Mouse (Mus musculus) C2C12 (cell line): ENCODE data around the gene Cfap44.

ENCODE experiments used
- CTCF ChIP-seq: IDR thresholded peaks from one replicate; pipeline ENCODE4 v1.5.1; 2011; ENCODE audit not compliant: control insufficient read depth, insufficient read depth, insufficient read length
- FOSL1 ChIP-seq: IDR thresholded peaks from one replicate; pipeline ENCODE4 v1.8.0; 2011; ENCODE audit warnings: mild to moderate bottlenecking, low read length; ENCODE audit not compliant: poor library complexity, insufficient read depth, severe bottlenecking
- MAX ChIP-seq: IDR thresholded peaks from one replicate; pipeline ENCODE4 v1.6.1; 2011; ENCODE audit warnings: mild to moderate bottlenecking, control low read depth

GRCm38 (mm10) chr16:44502325-44502724 is 107.7 kb downstream of the Cfap44 start:
- TF ChIP-seq CTCF (no peak), FOSL1 (no peak), MAX (no peak)
